Mouse (Mus musculus): ENCODE data around the gene Imp4.
A peak's percentile ranks its signal among the peaks of the same experiment; 100 is the strongest.

The Imp4 gene

GRCm38 (mm10) chr1:34460061-34460441 is 20.4 kb downstream of the Imp4 start:
- no peak for DNase-seq (ENCODE audit: low read depth, low spot score)

- peak; percentile 46 for DNase-seq (ENCODE audit: low read depth, low spot score)
Observed at GRCm38 (mm10) chr1:34462766-34463165, 23.1 kb downstream of the Imp4 start.

- DNase-seq (ENCODE audit: low read depth, low spot score), result no peak
Observed at GRCm38 (mm10) chr1:34464310-34464817, 24.7 kb downstream of the Imp4 start.

DNA sequence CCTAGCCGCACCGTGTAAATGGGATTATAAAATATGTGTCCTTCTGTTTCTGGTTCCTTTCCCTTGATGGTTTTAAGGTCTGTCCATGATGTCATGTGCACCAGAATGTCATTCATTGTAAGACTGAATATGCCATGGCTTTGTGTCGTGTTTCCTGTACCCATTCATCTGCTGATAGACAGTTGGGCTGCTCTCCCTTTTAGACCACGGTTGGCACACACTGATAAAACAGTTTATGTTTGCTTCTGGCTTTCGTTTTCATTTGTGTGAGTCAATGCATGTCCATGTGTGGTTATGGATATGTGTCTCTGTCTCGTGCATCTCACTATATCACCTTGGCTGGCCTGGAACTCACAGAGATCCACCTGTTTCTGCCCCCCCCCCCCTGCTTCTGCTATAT is 25.8 kb downstream of the Imp4 start:
- DNase-seq (ENCODE audit: low read depth, low spot score), result no peak

- DNase-seq (ENCODE audit: low read depth, low spot score), result no peak
Observed at GRCm38 (mm10) chr1:34468051-34468450, 28.4 kb downstream of the Imp4 start.

- DNase-seq (ENCODE audit: low read depth, low spot score), result no peak
Observed at GRCm38 (mm10) chr1:34468500-34468899, 28.8 kb downstream of the Imp4 start.

DNA sequence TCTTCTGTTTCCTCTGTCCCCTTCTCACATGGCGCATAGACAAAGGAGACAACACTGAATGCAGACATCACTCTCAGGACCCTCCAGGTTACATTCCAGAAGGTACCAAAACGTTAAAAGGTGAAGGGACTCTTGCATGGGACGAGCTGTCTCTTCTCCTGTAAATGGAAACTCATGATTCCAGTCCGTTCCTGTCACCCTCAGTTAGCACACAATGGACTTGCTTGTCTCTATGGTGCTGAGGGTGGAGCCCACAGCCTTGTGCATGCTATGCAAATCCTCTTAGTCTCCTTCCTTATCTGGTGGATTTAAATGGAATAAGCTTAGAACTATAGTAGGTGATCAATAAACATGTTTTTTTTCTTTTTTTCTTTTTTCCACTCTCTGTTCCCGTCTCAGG is 30.1 kb downstream of the Imp4 start:
- DNase-seq (ENCODE audit: low read depth, low spot score), result no peak

DNA sequence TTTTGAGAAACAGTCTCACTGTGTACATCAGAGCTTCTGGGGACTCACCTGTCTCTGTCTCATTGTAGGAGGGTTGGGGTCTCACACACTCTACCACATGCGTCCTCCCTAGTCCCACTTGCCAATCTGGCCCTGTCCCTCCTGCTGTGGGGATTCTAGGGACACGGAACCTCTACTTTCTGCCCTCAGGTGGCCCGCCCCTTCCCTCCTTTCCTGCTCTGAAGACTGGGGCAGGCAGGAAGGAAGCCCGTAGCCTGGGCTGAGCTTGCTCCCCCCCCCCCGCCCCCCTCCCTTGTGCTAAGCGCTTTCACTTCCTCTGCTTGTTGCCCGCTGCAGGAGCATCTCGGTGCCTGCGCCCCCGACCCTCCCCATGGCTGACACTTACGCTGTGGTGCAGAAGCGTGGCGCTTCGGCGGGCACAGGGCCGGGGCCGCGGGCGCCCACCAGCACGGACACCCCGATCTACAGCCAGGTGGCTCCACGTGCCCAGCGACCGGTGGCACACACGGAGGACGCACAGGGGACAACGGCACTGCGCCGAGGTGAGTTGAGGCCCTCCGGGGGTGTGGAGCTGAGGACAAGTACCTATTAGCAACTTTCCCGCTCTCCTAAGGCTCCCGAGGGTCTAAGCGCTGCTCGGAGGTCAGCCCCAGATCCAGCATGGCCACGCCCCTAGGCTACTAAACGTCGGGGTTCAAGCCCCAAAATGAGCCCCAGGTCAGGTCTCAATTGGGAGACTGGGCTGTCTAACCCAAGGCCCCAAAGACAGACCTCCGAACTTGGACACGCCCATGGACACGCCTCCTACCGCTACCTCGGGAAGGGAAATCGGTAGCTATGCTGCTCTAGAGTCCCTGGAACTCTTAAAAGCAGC is 33.0 kb downstream of the Imp4 start:
- DNase-seq (ENCODE audit: low read depth, low spot score), result no peak

DNA sequence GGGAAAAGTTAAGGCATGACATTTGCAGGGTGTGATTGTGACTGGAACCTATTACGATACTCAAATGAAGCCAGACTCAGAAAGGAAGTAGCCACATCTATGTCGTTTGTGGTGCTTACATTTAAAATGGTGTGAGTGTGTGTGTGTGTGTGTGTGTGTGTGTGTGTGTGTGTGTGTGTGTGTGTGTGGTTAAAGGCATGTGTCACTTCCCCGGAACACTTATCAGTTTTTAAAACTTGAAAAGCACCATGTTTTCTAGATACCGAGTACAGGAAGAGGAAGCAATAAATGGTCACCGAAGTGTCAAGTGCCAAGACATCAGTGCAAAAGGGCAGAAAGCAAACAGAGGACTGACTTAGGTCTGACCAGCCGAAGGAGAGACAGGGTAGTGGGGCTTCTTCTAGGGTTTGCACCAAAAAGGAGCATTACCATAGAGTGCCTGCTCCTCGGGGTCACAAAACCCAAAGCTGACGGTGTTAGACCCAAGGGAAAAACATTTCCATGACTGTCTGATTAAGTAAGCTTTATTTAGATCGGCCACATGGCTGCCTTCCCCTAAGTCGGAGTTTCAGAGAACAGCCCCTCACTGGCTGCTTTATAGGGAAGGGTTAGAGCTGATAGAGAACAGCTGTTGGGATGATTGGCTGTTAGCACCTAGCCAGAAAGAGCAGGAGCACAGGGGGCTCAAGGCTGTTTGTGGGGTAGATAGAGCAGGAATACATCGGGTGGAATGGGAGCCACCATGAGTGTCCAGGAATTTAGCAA is 39.4 kb downstream of the Imp4 start:
- no peak for DNase-seq (ENCODE audit: low read depth, low spot score)

- no peak for DNase-seq (ENCODE audit: low read depth, low spot score)
Observed at GRCm38 (mm10) chr1:34480801-34481200, 41.1 kb downstream of the Imp4 start.

DNA sequence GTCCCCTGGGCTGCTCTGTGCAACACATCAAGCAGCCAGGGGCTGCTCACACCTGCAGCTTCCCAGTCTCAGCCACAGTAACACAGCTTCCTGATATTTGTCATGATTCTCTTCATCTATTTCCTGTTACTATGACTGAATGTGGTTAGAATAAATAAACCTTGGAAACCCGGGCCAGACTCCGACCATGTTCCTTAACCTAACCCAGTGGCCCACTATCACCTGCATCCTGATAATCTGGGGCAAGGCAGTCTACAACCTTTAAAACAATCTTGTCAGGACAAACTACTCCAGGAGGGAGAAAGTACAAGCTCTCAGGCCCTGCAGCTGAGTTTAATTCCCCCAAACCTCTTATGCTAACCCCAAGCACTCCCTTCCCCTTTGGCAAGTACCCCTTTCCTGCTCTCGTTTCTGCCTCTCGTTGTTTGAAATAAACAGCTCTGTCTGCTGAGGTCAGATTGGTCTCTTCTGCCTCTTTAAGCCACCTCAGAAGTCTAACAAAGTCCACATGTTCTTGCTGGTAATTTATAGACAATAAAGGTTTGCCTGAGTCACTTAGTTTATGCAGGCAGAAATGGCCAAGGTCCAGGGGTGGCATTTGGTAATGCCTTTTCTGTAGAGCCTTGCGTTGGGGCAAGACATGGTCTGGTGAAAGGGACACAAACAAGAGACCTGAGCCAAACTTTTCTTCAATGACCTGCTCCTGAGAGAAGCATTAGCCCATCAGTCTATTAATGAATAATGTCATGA is 42.4 kb downstream of the Imp4 start:
- DNase-seq (ENCODE audit: low read depth, low spot score), result no peak

DNA sequence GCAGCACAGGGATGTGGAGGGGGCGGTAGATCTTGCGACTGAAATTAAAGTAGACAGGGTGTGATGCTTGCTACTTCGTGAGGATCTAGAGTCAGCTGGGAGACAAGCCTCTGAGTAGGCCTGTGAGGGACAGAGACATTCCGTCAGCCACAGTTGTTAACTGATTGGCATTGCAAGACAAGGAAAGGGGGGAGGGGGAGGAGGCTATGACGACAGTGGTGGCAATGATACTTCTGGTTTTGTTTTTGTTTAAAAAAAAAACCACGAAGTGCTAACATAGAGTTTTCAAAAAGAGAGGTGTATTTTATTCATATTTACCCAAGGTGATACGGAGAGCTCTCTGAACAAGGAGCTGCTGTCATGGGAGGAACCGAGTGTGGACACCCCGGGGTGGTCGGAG is 44.8 kb downstream of the Imp4 start:
- DNase-seq (ENCODE audit: low read depth, low spot score), result no peak

GRCm38 (mm10) chr1:34485461-34486188 is 46.0 kb downstream of the Imp4 start:
- no peak for DNase-seq (ENCODE audit: low read depth, low spot score)

DNA sequence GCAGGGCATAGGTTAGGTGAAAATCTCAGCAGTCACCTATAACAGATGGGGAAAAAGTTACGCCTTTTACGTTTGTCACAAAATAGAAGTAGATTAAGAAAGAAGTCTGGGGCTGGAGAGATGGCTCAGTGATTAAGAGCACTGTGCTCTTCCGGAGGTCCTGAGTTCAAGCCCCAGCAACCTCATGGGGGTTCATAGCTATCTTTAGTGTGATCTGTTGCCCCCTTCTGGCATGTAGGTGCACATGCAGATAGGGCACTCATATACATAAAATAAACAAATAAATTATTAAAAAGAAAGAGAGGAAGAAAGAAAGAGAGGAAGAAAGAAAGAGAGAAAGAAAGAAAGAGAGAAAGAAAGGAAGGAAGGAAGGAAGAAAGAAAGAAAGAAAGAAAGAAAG is 47.7 kb downstream of the Imp4 start:
- no peak for DNase-seq (ENCODE audit: low read depth, low spot score)

GRCm38 (mm10) chr1:34489852-34490541 is 50.3 kb downstream of the Imp4 start:
- no peak for DNase-seq (ENCODE audit: low read depth, low spot score)

DNA sequence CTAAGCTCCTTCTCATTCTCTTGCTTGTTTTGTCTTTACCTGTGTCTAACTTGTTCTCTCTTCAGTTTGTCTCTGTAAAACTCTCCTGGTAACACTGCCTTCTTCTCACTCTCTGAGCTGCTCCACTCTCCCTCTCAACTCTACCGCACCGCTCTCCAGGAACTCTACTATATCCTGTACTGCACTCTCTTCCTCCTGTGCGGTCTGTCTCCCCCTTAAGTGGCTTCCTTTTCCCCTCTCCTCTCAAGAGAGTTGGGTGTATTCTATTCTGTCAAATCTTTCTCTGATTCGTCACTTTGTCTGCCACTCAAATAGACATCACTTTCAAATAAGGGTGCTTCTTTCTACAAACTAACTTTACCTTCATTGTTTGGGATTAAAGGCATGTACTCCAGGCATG is 51.8 kb downstream of the Imp4 start:
- DNase-seq (ENCODE audit: low read depth, low spot score), result no peak

Data from embryo, embryonic 11.5 days (tissue).